Mouse (Mus musculus): ENCODE results near the gene Zfp770. TPM values are rescaled to one million over a fixed set of nuclear protein-coding genes. Genes with fewer than 3 reads are reported as not detected.

The Zfp770 gene
- total RNA-seq, 4 experiments from 2014 or later: 18.1 to 27.7 (median 21.5) TPM

DNA sequence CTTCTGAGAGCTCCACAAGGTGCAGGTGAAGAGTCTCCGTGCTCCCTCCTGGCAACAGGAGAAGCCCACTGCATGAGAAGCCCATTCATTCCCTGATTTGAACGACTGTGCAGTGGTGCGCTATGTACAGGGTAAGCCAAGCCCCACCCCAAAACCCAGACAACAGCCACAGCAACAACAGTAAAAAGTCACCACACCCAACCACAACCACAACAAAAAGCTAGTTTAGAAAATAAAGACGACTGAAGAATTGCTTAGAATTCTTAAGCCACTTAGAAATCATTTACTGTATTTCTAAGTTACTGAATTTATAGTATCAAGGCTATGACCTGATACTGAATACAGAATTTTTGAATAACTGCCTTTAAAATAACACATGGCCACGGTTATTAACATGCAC is 56.4 kb downstream of the Zfp770 start:
- no peak for DNase-seq (ENCODE audit: low spot score in 2 of 2)

DNA sequence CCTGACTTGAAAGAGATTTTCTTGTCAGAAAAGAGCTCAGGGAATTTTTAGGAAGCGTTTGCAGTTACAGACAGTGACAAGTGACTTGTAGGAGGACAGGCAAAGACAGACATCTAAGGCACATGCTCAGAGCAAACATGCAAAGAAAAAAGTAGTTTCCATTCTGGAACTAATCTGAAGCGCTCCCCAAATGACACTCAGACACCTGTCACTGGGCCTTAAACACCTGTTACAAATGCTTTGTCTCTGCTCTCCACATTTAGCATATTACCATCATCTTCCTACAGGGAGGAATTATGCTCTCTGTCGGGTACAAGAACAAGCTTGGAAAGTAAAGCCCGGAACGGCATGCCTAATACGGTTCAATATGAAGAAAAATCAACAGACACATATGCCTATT is 57.4 kb downstream of the Zfp770 start:
- DNase-seq (ENCODE audit: low spot score in 2 of 2): no peak

Small RNA genes lying within 50 kb of the gene (microRNA-seq; reads per million reads assigned to microRNA genes)
- not detected for gene Mir7002

Other genes starting within 250 kb of the Zfp770 start
- not detected for gene Gjd2, start 187.8 kb downstream of the Zfp770 start, total RNA-seq (2022)
- 100 to 1,000 TPM in 1 of 4 experiments, 10 to 100 TPM in 3; 39.7 to 199 (median 83.9) TPM for gene Actc1, start 147.9 kb downstream of the Zfp770 start, total RNA-seq (2022)
- 10 to 100 TPM in 3 of 4 experiments, 1 to 10 TPM in 1; 9.7 to 12.1 (median 11.2) TPM for gene Aqr, start 14.4 kb downstream of the Zfp770 start, total RNA-seq (2022)

All from gastrocnemius, adult 8-10 months (tissue).